Mouse (Mus musculus) brain, embryonic 14.5 days (tissue): Measurements from ENCODE around the gene Kcnh5.

ENCODE experiments used
- CTCF ChIP-seq: fragments of 200-500 bp; IDR thresholded peaks from 2 replicates; pipeline ENCODE4 v1.5.1; 2012; ENCODE audit warnings: inconsistent platforms, mild to moderate bottlenecking, moderate library complexity, borderline replicate concordance; ENCODE audit not compliant: insufficient read depth, insufficient read length; ENCODE audit errors: extremely low read depth
- POLR2A ChIP-seq: fragments of 200-500 bp; IDR thresholded peaks from 2 replicates; pipeline ENCODE4 v1.6.1; 2012; ENCODE audit warnings: mild to moderate bottlenecking, inconsistent platforms, borderline replicate concordance; ENCODE audit not compliant: poor library complexity, insufficient read depth, insufficient read length, severe bottlenecking; ENCODE audit errors: extremely low read depth

DNA sequence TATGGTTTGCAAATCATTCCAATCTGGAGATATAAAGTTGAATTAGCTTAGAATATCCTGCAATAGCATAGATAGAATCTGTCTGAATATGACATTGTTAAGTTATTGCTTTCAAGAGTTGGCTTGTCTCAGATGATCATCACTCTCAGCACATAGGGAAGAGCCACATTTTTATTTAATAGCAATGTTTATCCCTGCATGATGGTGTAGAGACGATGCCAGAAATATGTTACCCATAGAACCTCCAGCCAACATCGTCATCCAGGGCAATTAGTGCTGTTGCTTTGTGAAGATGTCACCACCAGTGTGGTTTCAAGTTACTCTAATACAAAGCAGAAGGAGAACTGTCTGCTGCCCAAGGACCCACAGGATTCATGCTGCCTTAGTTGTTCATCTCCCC, 321.5 kb downstream of the Kcnh5 start:
- TF ChIP-seq POLR2A (no peak), CTCF (no peak)
